Mouse (Mus musculus) left cerebral cortex, postnatal 4 days (tissue): Measurements from ENCODE around the gene Syt16. TPM values are rescaled to one million over a fixed set of nuclear protein-coding genes. Genes with fewer than 3 reads are reported as not detected.
A peak's percentile ranks its signal among the peaks of the same experiment; 100 is the strongest.

Source experiments
- DNase-seq: peaks from one replicate; pipeline ENCODE4 v3.0.0-alpha.2; 2022
- intact Hi-C: fragments of 180-260 bp; cut with DNase I; formaldehyde crosslinking; loops from one replicate; pipeline ENCODE4 v1.15.1; 2025
- total RNA-seq, 2 experiments: library from RNA; stranded (reverse); gene quantifications; 2 replicates each; pipeline ENCODE4 v1.2.3; 2021

Gene Syt16
- total RNA-seq, 2 experiments from 2014 or later = 107 TPM

DNA sequence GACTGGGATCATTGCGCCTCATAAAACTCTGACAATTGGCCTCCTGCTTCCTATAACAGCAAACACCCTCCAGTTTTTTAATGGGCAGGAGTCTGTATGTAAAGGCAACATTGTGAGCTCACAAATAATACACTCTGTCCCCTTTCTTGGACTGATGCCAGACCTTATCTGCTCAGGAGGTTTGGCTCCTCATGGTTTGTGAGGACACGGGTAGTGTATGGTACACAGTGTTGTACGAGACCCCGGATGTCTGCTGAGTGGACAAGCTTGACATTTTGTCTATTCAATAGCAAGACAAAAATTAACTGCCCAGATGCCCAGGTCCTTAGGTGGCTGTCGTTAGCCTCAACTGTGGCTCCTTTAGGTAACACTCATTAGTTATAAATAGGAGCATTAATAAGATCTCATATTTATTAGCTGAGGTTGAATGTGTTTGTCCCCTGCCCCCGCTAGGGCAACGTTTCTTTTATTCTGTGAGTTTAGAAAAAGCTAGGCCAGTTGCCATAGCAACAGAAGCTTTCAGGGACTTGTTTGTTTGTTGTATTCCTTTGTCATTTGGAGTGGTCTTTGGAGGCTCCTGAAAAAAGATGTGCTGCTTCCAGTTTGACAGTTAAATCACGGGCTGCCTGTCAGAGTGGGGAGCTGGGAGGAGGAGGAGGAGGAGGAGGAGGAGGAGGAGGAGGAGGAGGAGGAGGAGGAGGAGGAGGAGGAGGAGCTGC lies 101.3 kb downstream of the Syt16 start:
- DNase-seq = no peak
- intact Hi-C loops = no loop called here

DNA sequence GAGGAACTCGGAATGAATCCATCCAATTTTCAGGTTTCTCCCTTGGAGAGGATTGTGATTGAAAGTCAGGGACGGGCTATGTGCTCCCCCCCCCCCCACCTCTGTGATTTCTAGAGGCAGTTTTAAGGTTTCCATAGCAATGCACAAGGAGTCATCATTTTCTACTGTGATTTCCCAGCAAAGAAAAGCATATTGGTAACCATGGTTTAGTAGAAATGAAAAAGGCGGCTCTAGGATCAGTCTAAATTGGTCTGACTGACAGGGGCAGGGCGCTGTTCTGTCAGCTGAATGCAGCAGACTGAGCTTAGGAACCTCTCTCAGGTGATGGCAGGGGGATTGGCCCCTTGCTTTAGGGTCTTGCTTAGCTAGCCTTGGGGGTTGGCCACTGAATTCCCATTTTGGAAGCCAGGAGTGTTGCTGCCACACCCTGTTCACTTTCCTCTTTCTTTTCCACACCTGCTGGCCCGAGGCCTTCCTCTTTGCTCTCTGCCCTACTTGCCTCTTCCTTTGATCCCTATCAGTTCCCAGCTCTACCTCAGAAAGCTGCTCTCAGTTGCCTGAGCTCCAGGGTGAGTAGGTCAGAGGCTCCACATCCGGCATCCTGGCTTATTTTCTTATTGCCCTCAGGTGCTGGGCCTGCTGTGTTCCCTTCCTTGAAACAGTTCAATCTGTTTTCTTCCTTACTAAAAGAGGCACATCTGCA lies 108.5 kb downstream of the Syt16 start:
- intact Hi-C loops = no loop called here
- DNase-seq = no peak

DNA sequence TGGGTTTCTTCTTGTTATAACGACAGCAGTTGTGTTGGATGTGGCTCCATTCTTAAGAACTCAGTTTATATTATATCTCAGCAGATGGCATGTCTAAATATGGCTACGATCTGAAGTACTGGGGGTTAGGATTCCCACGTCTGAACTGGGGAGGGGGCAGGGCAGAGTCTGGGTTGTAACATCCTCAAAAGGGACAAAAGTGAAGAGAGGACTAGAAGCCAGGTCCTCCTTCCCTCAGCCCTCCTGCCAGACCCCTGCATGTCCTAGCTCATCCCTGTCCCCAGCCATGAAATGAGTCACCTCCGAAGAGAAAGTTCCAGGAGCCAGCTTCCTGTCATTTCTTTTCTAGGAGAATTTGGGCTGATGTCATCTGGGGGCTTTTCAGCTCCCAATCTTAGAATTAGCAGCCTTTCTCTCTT lies 111.2 kb downstream of the Syt16 start:
- DNase-seq = no peak
- intact Hi-C loops = no loop called here

DNA sequence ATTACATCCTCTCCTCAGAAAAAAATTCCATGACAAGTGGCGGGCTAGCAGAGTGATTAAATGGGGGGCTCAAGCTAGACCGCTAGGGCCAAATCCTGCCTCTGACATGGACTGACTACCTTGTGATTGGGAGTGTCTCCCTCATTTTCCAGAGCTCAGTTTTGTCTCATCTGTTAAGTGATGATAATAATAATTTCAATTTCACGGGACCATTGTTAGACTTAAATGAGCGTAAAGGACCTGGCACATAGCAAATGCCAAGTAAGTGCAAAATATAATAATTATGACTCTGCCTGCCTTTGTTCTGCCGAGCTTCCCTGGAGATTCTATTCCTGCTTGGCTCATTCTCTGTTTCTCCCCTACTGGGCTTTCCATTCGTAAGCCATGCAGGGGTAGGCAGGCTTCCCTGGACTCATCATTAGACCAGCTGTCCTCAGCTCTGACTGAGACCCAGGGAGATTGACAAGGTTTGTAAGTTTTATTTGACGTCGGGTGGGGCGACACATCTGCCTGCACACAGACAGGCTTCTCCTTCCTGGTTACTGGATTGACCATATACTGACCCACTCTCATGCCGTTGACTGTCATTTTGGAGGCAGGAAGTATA lies 112.1 kb downstream of the Syt16 start:
- DNase-seq = peak; percentile 24
- intact Hi-C loops = no loop called here

DNA sequence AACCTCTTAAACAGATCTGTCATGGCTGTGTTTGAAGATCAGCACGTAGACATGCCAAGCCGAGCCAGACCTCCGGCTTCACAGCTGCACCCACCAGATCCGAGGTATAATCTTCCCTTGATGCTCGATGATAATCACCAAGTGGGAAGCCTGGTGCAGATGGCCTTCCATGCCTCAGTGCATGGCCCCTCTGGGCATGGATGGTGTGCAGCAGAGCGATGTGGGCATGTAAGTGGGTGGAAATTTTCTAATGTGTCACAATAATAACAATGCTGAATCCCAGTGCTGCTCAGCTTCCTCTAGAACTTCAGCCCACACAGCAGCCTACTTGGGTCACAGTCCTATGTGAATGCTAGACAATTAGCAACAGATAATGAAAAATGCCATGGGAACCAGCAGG lies 119.4 kb downstream of the Syt16 start:
- DNase-seq = peak; percentile 38
- intact Hi-C loops = no loop called here

DNA sequence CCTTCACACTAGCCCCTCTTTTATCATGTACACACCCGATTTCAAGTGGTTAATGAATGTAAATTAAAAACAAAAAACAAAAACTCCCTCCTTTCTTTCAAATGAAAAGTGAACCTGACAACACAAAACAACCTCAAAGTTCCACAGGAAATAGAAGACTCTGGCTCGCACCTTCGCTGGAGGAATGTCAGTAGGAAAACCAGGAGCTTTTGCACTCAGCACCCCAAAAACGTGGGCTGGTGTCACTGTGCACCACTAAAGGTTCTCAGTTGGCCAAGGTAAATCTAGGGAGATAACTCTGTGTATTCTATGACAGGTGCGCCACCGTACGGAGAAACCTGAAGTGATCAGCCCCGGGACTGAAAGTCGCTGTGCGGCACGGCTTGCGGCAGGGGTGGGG lies 128.3 kb downstream of the Syt16 start:
- intact Hi-C loops = no loop called here
- DNase-seq = no peak

DNA sequence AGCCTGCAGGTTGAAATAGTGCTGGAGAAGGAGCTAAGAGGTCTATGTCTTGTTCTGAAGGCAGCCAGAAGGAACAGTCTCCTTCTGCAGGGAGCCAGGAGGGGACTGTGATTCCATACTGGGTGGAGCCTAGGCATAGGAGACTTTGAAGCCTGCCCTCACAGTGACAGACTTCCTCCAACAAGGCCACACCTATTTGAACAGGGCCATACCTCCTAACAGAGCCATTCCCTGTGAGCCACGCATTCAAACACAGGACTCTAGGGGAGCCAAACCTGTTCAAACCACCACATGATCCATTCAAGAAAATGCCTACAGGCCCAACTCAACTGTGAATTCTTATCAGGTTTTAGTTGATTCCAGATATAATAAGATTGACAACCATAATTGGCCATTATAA lies 130.8 kb downstream of the Syt16 start:
- intact Hi-C loops = no loop called here
- no peak for DNase-seq

DNA sequence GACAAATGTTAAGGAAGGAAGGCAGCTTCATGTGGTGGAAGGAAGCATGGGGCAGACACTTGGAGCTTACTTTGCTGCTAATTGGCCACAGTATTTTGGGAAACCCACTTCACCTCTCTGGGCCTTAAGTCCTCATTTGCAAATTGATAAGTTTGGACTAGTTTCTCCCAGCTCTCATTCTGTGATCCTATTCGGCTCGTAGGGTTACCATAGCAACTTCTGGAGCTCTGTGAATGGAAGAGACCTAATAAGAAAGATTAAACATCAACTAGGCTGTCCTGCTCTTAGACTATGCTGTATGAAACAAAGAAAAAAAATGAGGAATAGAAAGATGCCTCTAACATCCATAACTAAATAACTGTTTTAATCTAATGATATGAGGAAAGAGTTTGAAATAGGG lies 134.3 kb downstream of the Syt16 start:
- intact Hi-C loops = no loop called here
- DNase-seq = no peak

DNA sequence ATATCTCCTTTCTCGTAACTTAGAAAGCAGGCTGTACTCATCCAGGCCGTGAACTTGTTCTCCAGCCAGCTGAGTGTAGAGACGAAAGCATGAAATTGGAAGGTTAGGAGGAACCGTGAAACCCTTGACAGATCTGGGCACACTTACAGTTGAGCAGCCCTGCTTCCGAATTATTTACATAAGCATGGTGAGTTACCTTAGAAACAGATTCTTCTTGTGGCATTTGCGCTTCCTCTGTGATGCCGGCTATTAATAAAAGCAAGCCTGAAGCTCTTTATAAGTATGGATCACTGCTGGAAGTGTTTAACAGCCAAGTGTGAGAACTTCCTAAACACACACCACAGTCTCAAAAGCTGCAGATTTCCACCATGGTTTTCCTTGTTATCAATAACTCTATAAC lies 144.7 kb downstream of the Syt16 start:
- peak; percentile 12 for DNase-seq
- intact Hi-C loops = no loop called here

DNA sequence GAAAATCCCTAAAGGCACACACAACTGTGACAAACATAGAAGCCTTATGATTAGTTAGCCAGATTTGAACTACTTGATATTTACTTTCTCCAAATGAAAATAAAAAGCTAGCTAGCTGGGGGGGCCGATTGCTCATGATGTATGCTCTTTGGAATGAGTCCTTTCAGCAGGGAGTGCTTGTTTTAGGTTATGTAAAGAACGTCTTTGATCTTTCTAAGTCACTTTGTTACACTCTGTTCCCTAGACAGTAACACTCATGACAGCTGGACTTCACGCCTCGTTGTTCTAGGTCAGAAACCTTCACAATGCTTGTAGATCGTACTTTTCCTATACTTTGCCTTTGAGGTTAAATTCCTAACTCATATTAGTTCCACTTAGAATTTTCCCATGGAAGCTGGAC lies 146.9 kb downstream of the Syt16 start:
- no peak for DNase-seq
- intact Hi-C loops = no loop called here

DNA sequence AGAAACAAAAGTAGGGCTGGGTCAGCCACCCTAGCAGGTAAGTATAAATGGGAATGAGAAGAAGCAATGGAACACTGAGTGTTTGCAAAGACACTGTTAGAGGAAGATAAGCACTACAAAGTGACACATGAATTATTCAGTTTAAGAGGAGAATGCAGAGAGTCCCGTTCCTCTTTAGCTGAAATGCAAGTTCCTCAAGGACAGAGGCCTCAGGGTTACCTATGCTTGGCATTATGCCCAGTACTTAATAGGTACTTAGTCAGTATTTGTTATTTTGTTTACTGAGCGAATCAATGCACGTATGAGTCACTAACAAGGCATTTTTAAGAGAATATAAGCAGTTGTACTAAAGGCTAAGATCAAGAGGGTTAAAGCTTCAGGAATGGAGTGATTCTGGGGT lies 163.3 kb downstream of the Syt16 start:
- DNase-seq = no peak
- intact Hi-C loops = loop anchor here (5.0 kb wide), 1 partner anchor 122 kb away; no protein-coding TSS in a partner anchor

DNA sequence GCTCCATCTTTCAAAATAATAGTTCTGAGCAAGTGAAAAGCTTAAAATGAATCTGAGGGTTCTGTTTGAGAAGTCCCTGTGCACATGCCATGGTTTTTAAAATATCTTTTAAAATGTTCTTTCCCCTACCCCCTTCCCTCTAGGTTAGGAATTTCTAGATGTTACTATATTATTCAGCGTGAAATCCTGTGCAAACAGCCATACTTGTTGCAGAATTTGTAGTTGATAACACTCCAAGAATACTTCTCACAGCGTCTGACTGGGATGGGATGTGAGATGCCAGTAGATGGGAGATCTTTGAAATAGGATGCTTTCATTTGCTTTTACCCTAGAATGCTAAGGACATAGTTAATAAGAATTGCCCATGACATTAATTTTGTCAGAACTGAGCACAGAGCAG lies 165.6 kb downstream of the Syt16 start:
- no peak for DNase-seq
- intact Hi-C loops = loop anchor here (5.0 kb wide), 1 partner anchor 119 kb away; no protein-coding TSS in a partner anchor

DNA sequence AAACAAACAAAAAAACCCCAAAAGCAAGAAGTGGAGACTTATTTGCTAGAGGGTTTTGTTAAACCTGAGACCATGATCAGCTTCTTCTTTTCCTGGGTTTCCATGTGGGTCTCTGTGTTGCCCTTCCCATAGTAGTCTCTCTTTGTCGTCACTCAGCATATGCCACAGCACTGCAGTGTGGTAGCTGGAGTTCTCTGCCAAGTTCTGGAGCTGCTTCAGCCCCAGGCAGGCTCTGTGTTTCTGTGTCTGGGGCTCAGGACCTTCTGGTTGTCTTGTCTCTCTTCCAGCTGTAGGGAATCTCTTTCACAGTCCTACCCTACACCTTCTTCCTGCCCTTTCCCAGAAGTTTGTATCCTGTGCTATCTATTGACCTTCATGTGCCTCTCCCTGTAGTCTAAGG lies 173.8 kb downstream of the Syt16 start:
- intact Hi-C loops = no loop called here
- DNase-seq = peak; percentile 25

DNA sequence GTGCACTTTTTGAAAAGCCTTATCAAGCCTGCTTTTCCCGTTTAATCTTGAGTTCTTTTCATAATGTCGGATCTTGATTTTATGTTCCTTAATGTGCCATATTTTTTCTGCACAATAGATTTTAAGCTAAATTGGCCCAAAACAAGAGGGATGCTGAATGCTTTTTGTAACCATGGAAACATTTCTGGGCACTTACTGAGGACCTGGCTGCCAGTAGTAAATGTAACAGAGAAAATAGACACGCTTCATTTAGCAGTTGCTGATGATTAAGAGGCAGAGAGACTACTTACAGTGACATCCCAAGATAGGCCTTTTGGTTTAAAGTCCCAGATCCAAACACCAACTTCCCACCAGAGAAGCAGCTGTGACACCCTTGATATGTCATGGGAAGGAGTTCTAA lies 176.4 kb downstream of the Syt16 start:
- no peak for DNase-seq
- intact Hi-C loops = no loop called here

DNA sequence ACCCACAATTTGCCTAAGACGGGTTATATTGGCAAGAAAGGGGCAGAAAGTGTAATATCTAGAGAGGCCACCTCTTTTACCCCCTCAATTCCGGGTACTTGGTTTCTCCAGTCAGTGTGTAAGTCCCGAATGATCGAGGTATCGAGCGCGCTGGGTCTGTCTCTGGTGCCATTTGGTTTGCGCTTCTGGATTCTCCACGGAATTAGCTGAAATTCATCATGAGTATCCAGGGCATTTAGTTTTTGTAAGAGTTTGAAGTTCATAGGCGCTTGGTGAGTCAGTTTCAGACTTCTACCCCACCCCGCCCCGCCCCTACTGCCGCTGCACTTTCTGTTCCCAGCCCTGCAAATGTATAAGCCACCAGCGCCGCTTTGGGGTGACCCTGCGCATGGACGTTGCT lies 187.1 kb downstream of the Syt16 start:
- DNase-seq = no peak
- intact Hi-C loops = no loop called here

DNA sequence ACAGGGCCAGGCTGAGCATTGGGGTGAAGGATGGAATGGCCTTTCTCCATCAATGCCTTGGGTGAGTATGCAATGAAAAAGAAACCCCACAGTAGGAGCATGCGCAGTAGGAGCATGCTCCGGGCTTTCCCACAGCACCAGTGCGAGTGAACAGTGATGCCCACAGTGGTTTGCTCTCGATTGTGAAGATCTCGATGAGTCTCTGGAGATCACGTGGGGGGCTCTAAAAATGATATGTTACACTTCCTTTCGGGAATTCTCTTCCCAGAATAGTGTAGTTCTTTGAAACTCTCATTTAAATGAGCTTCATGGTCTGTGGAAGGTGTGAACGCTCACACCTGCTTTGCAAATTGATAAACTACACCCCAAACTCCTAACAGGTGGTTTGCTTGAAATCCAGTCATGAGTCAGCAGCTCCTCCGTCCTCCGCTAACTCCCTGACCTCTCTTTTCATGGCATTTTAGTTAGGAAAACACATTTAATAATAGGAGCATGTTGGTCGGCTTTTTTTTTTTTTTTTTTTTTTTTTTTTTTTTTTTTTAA lies 190.9 kb downstream of the Syt16 start:
- intact Hi-C loops = no loop called here
- DNase-seq = no peak

DNA sequence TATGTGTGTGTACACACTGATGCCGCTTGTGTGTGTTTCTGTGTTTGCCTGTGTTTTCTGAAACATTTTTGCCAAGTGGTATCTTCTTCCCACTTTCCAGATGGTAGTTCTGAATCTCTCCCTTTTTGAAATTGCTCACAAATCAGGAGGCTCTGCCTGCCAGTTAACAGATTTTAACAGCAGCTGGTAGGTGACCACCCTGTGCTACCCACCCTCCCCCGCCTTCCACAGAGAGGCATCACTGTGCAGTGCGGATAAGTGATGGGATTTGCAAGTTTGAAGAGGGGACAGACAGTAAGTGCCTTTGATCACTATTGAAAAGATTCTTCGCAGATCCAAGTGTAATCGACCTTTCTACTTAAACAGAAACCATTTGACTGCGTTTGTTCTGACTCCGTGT lies 191.4 kb downstream of the Syt16 start:
- intact Hi-C loops = no loop called here
- DNase-seq = peak; percentile 47

DNA sequence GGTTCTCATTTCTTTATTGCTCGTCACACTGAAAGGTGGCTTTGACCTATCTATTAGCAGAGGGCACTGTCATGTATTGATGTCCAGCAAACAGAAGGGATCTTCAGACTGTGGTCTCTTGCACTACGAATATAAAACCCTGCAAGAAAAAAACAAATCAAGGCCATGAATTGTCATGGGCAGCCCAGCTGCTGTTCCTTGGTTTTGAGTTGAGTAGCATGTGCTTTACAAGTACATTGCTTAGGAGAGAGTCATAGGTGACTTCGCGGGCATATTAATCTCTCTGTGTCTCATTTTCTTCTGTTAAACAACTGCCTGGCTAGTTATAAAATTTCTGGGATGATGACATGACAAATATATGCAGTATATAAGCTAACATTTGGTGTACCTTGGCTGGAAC lies 192.4 kb downstream of the Syt16 start:
- no peak for DNase-seq
- intact Hi-C loops = no loop called here

DNA sequence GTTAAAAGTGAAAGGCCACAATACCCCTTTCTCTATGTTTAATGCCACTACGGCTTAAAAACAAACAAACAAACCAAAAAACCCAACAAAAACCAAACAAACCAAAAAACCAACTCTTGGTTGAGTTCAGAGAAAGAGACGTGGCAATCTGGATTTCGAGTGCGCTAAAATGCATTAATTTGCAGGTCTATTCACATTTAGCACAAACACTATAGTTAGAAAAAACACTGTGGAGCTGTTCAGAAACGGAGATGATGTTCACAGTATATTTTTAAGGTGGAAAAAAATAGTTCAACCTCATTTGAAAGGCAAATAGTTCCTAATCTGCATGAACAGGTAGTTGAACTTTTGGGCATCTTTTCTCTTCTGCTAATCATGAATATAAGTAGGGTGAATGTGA lies 192.8 kb downstream of the Syt16 start:
- intact Hi-C loops = no loop called here
- no peak for DNase-seq

DNA sequence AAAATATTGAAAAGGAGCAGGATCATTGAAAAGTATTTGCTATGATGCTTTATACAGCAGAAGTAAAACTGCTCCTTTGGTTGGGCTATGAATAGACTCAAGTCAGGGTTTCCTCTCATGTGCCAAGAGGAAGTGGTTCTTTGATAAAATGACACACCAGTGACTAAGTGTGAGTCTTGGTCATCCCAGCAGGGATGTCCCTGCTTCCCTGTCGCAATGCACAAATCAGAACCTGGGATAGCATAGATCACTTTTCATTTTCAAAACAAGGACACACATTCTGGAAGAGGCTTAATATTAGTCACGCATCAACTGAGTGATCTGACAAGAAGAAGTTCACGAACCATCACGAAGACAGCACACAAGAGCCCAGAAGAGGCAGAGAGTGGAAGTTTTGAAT lies 195.1 kb downstream of the Syt16 start:
- DNase-seq = no peak
- intact Hi-C loops = no loop called here

DNA sequence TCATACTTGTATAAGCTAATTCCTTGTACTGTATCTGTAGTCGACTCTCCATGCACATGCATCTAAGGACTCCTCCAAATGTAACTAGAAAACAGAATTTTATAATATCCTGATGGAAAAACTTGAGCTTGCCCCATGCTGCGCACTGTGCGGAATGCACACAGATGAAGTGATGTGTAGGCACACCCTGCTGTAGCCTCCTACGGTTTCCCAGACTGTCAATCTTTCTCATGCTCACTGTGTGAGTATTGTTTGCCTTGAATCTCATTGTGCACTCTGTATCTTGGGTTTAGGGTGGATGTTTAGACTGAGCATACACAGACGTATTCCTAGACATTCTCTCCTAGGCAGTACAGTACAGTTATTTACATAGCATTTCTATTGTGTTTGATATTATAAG lies 203.9 kb downstream of the Syt16 start:
- intact Hi-C loops = no loop called here
- DNase-seq = no peak
